Mouse (Mus musculus): ENCODE measurements around the gene Nup214. TPM values are rescaled to one million over a fixed set of nuclear protein-coding genes. Genes with fewer than 3 reads are reported as not detected.

Nup214 gene
- polyA plus RNA-seq, 1 experiment from 2014 or later: 104 TPM

- H3K27ac ChIP-seq (replicated peaks): peak overlapping the region; percentile 64
- H3K4me1 ChIP-seq: peaks cover 37% of the 10 kb centered on the region
- H3K4me3 ChIP-seq: peak overlapping the region; percentile 69
- no peaks in the 10 kb centered on the region for H3K36me3 ChIP-seq
- H3K9me3 ChIP-seq (replicated peaks): no peaks in the 10 kb centered on the region
- peaks cover 86% of the 10 kb centered on the region for H3K27me3 ChIP-seq (ENCODE audit: low read depth, poor library complexity, severe bottlenecking)
- under 1% methylated on average over 91 of the region's 91 CpGs for WGBS
- DNase-seq (ENCODE audit: low spot score): peak; percentile 54
Measured at GRCm38 (mm10) chr2:32083159-32084011, 109.1 kb downstream of the Nup214 start.

- H3K27ac ChIP-seq (replicated peaks): peak within 1 kb of the TSS; percentile 64
- peak; percentile 57 for DNase-seq (ENCODE audit: low spot score)
Measured at GRCm38 (mm10) chr2:32084111-32084871, 110.1 kb downstream of the Nup214 start, which contains the start of gene Fam78a. TSS of gene Fam78a (minus strand) at chr2:32084857.

GRCm38 (mm10) chr2:32084872-32085199, 110.6 kb downstream of the Nup214 start:
- no peak overlapping the region for H3K27ac ChIP-seq (replicated peaks)
- H3K4me3 ChIP-seq: peak overlapping the region; percentile 69
- DNase-seq (ENCODE audit: low spot score): no peak
- H3K9me3 ChIP-seq (replicated peaks): no peaks in the 10 kb centered on the region
- no peaks in the 10 kb centered on the region for H3K36me3 ChIP-seq
- WGBS: 21% methylated on average over 2 of the region's 2 CpGs
- H3K4me1 ChIP-seq: peaks cover 40% of the 10 kb centered on the region
- H3K27me3 ChIP-seq (ENCODE audit: low read depth, poor library complexity, severe bottlenecking): peaks cover 94% of the 10 kb centered on the region

More at GRCm38 (mm10) chr2:32084111-32084871, 110.1 kb downstream of the Nup214 start, which contains the start of gene Fam78a:
- WGBS: under 1% methylated on average over 65 of the region's 68 CpGs
- H3K9me3 ChIP-seq (replicated peaks): no peaks in the 10 kb centered on the region
- peak within 1 kb of the TSS; percentile 69 for H3K4me3 ChIP-seq
- peaks cover 91% of the 10 kb centered on the region for H3K27me3 ChIP-seq (ENCODE audit: low read depth, poor library complexity, severe bottlenecking)
- peaks cover 40% of the 10 kb centered on the region for H3K4me1 ChIP-seq
- no peaks in the 10 kb centered on the region for H3K36me3 ChIP-seq

- 71% methylated on average over 2 of the region's 2 CpGs for WGBS
- no peaks in the 10 kb centered on the region for H3K36me3 ChIP-seq
- no peak overlapping the region for H3K27ac ChIP-seq (replicated peaks)
- peaks cover 40% of the 10 kb centered on the region for H3K4me1 ChIP-seq
- H3K27me3 ChIP-seq (ENCODE audit: low read depth, poor library complexity, severe bottlenecking): peaks cover 98% of the 10 kb centered on the region
- H3K9me3 ChIP-seq (replicated peaks): no peaks in the 10 kb centered on the region
- H3K4me3 ChIP-seq: no peak overlapping the region
- DNase-seq (ENCODE audit: low spot score): no peak
Measured at GRCm38 (mm10) chr2:32085231-32085630, 111.0 kb downstream of the Nup214 start.

GRCm38 (mm10) chr2:32087606-32088005, 113.4 kb downstream of the Nup214 start:
- WGBS: 65% methylated on average over 4 of the region's 4 CpGs
- H3K4me3 ChIP-seq: no peak overlapping the region
- no peaks in the 10 kb centered on the region for H3K9me3 ChIP-seq (replicated peaks)
- H3K27ac ChIP-seq (replicated peaks): no peak overlapping the region
- peaks cover 29% of the 10 kb centered on the region for H3K4me1 ChIP-seq
- H3K36me3 ChIP-seq: no peaks in the 10 kb centered on the region
- H3K27me3 ChIP-seq (ENCODE audit: low read depth, poor library complexity, severe bottlenecking): peaks cover 81% of the 10 kb centered on the region
- DNase-seq (ENCODE audit: low spot score): no peak

GRCm38 (mm10) chr2:32088372-32088981, 114.2 kb downstream of the Nup214 start:
- Histone ChIP-seq H3K27me3 (ENCODE audit: low read depth, poor library complexity, severe bottlenecking) (peaks cover 73% of the 10 kb centered on the region), H3K36me3 (no peaks in the 10 kb centered on the region), H3K4me3 (peak overlapping the region; percentile 37), H3K4me1 (peaks cover 21% of the 10 kb centered on the region), H3K27ac (replicated peaks) (no peak overlapping the region), H3K9me3 (replicated peaks) (no peaks in the 10 kb centered on the region)
- DNase-seq (ENCODE audit: low spot score): no peak
- WGBS: 10% methylated on average over 35 of the region's 35 CpGs

- H3K9me3 ChIP-seq (replicated peaks): no peaks in the 10 kb centered on the region
- peaks cover 61% of the 10 kb centered on the region for H3K27me3 ChIP-seq (ENCODE audit: low read depth, poor library complexity, severe bottlenecking)
- DNase-seq (ENCODE audit: low spot score): no peak
- 76% methylated on average over 3 of the region's 3 CpGs for whole genome bisulfite sequencing
- no peak overlapping the region for H3K4me3 ChIP-seq
- no peak overlapping the region for H3K27ac ChIP-seq (replicated peaks)
- H3K4me1 ChIP-seq: peaks cover 10% of the 10 kb centered on the region
- H3K36me3 ChIP-seq: no peaks in the 10 kb centered on the region
Measured at GRCm38 (mm10) chr2:32089606-32090005, 115.4 kb downstream of the Nup214 start.

- no peak for DNase-seq (ENCODE audit: low spot score)
- no peak overlapping the region for H3K4me3 ChIP-seq
- no peaks in the 10 kb centered on the region for H3K9me3 ChIP-seq (replicated peaks)
- H3K27ac ChIP-seq (replicated peaks): no peak overlapping the region
- H3K36me3 ChIP-seq: no peaks in the 10 kb centered on the region
- peaks cover 56% of the 10 kb centered on the region for H3K27me3 ChIP-seq (ENCODE audit: low read depth, poor library complexity, severe bottlenecking)
- H3K4me1 ChIP-seq: peaks cover 11% of the 10 kb centered on the region
- 70% methylated on average over 2 of the region's 2 CpGs for WGBS
Measured at GRCm38 (mm10) chr2:32090145-32090544, 115.9 kb downstream of the Nup214 start.

- H3K27ac ChIP-seq (replicated peaks): no peak overlapping the region
- peaks cover 28% of the 10 kb centered on the region for H3K4me1 ChIP-seq
- peaks cover 38% of the 10 kb centered on the region for H3K27me3 ChIP-seq (ENCODE audit: low read depth, poor library complexity, severe bottlenecking)
- DNase-seq (ENCODE audit: low spot score): no peak
- H3K4me3 ChIP-seq: no peak overlapping the region
- WGBS: 67% methylated on average over 3 of the region's 3 CpGs
- no peaks in the 10 kb centered on the region for H3K9me3 ChIP-seq (replicated peaks)
- H3K36me3 ChIP-seq: no peaks in the 10 kb centered on the region
Measured at GRCm38 (mm10) chr2:32091956-32092355, 117.7 kb downstream of the Nup214 start.

- 88% methylated on average over 7 of the region's 7 CpGs for WGBS
- DNase-seq (ENCODE audit: low spot score): no peak
- peaks cover 16% of the 10 kb centered on the region for H3K27me3 ChIP-seq (ENCODE audit: low read depth, poor library complexity, severe bottlenecking)
- H3K9me3 ChIP-seq (replicated peaks): no peaks in the 10 kb centered on the region
- H3K36me3 ChIP-seq: no peaks in the 10 kb centered on the region
- no peak overlapping the region for H3K27ac ChIP-seq (replicated peaks)
- no peak overlapping the region for H3K4me3 ChIP-seq
- peaks cover 20% of the 10 kb centered on the region for H3K4me1 ChIP-seq
Measured at GRCm38 (mm10) chr2:32094001-32094707, 119.9 kb downstream of the Nup214 start.

- DNase-seq (ENCODE audit: low spot score): peak; percentile 71
- Histone ChIP-seq H3K27ac (replicated peaks) (peak within 1 kb of the TSS; percentile 82), H3K4me1 (peaks cover 20% of the 10 kb centered on the region), H3K4me3 (peak within 1 kb of the TSS; percentile 48), H3K9me3 (replicated peaks) (0 out of 2 replicates have a peak, but pooled peaks cover 2% of the 10 kb centered on the region), H3K36me3 (0 out of 2 replicates have a peak, but pooled peaks cover 4% of the 10 kb centered on the region), H3K27me3 (ENCODE audit: low read depth, poor library complexity, severe bottlenecking) (peaks cover 2% of the 10 kb centered on the region)
- WGBS: 59% methylated on average over 22 of the region's 22 CpGs
Measured at GRCm38 (mm10) chr2:32095351-32096121, 121.3 kb downstream of the Nup214 start, which contains the start of gene Plpp7. TSS of gene Plpp7 (plus strand) at chr2:32095528.
